Mouse (Mus musculus) midbrain, embryonic 12.5 days (tissue): ENCODE measurements at regions not wholly inside any gene's neighbourhood (a gene's known extent, or its start where the extent isn't known, plus 50 kb on each side); places are given as distances from the start of the nearest gene placed in this dataset.

Source experiments
- ATAC-seq: fragments of 200-750 bp; cut with Nextera tagmentation; 2 replicates; pipeline ENCODE4 v1.8.0; 2017; ENCODE audit warnings: low read depth, moderate TSS enrichment, moderate library complexity; ENCODE audit not compliant: low FRiP score
- H3K27ac ChIP-seq: fragments of 300-500 bp; sonication (generic); replicated peaks from 2 replicates; pipeline ENCODE4 v1.5.1; 2016; ENCODE audit warnings: mild to moderate bottlenecking
- H3K27me3 ChIP-seq: fragments of 300-500 bp; sonication (generic); 2 replicates; pipeline ENCODE4 v1.6.1; 2016; ENCODE audit warnings: mild to moderate bottlenecking
- H3K36me3 ChIP-seq: fragments of 300-500 bp; sonication (generic); 2 replicates; pipeline ENCODE4 v1.6.1; 2016
- H3K4me1 ChIP-seq: fragments of 300-500 bp; sonication (generic); 2 replicates; pipeline ENCODE4 v1.6.1; 2016
- H3K4me2 ChIP-seq: fragments of 300-500 bp; sonication (generic); replicated peaks from 2 replicates; pipeline ENCODE4 v1.6.1; 2016; ENCODE audit warnings: mild to moderate bottlenecking, moderate library complexity
- H3K4me3 ChIP-seq: fragments of 300-500 bp; sonication (generic); 2 replicates; pipeline ENCODE4 v1.5.1; 2016; ENCODE audit warnings: mild to moderate bottlenecking
- H3K9ac ChIP-seq: fragments of 300-500 bp; sonication (generic); replicated peaks from 2 replicates; pipeline ENCODE4 v1.6.1; 2016; ENCODE audit warnings: mild to moderate bottlenecking, moderate library complexity
- H3K9me3 ChIP-seq: fragments of 300-500 bp; sonication (generic); 2 replicates; pipeline ENCODE4 v1.6.1; 2016; ENCODE audit warnings: mild to moderate bottlenecking
- WGBS: fragments of 180-500 bp; shearing (Covaris S2); methylation state at CpG from one replicate; pipeline ENCODE4 v1.1.7; 2016; 5-methylcytosine and 5-hydroxymethylcytosine counted together

GRCm38 (mm10) chr3:41492031-41492726 is 63.4 kb upstream of the Jade1 start:
- Histone ChIP-seq H3K9me3 (no peaks in the 10 kb centered on the region), H3K4me3 (no peak overlapping the region), H3K4me2 (no peak overlapping the region), H3K9ac (no peak overlapping the region), H3K36me3 (no peaks in the 10 kb centered on the region), H3K27me3 (no peaks in the 10 kb centered on the region), H3K4me1 (no peaks in the 10 kb centered on the region), H3K27ac (no peak overlapping the region)
- ATAC-seq: no peak
- 93% methylated on average over 3 of the region's 3 CpGs for WGBS

- H3K27ac ChIP-seq: no peak overlapping the region
- H3K4me3 ChIP-seq: no peak overlapping the region
- H3K4me1 ChIP-seq: no peaks in the 10 kb centered on the region
- no peaks in the 10 kb centered on the region for H3K36me3 ChIP-seq
- H3K9me3 ChIP-seq: no peaks in the 10 kb centered on the region
- no peak overlapping the region for H3K4me2 ChIP-seq
- 86% methylated on average over 4 of the region's 4 CpGs for WGBS
- no peak overlapping the region for H3K9ac ChIP-seq
- H3K27me3 ChIP-seq: no peaks in the 10 kb centered on the region
- no peak for ATAC-seq
Measured at GRCm38 (mm10) chr3:41491185-41491584, 64.3 kb upstream of the Jade1 start.

GRCm38 (mm10) chr3:41489998-41490397 is 65.5 kb upstream of the Jade1 start:
- H3K27me3 ChIP-seq: no peaks in the 10 kb centered on the region
- no peak for ATAC-seq
- H3K9ac ChIP-seq: no peak overlapping the region
- H3K9me3 ChIP-seq: no peaks in the 10 kb centered on the region
- no peaks in the 10 kb centered on the region for H3K4me1 ChIP-seq
- no peak overlapping the region for H3K4me3 ChIP-seq
- H3K27ac ChIP-seq: no peak overlapping the region
- H3K4me2 ChIP-seq: no peak overlapping the region
- H3K36me3 ChIP-seq: no peaks in the 10 kb centered on the region

- H3K9me3 ChIP-seq: no peaks in the 10 kb centered on the region
- no peak overlapping the region for H3K27ac ChIP-seq
- no peak for ATAC-seq
- WGBS: 75% methylated on average over 3 of the region's 3 CpGs
- H3K4me2 ChIP-seq: no peak overlapping the region
- no peaks in the 10 kb centered on the region for H3K4me1 ChIP-seq
- no peaks in the 10 kb centered on the region for H3K27me3 ChIP-seq
- H3K9ac ChIP-seq: no peak overlapping the region
- H3K36me3 ChIP-seq: no peaks in the 10 kb centered on the region
- H3K4me3 ChIP-seq: no peak overlapping the region
Measured at GRCm38 (mm10) chr3:41489571-41489970, 66.0 kb upstream of the Jade1 start.

- Histone ChIP-seq H3K9ac (no peak overlapping the region), H3K36me3 (no peaks in the 10 kb centered on the region), H3K4me2 (no peak overlapping the region), H3K4me3 (no peak overlapping the region), H3K9me3 (no peaks in the 10 kb centered on the region), H3K27me3 (no peaks in the 10 kb centered on the region), H3K27ac (no peak overlapping the region), H3K4me1 (no peaks in the 10 kb centered on the region)
- ATAC-seq: no peak
- 55% methylated on average over 1 of the region's 1 CpGs for WGBS
Measured at GRCm38 (mm10) chr3:41488229-41488774, 67.2 kb upstream of the Jade1 start.

GRCm38 (mm10) chr3:41484920-41485319 is 70.6 kb upstream of the Jade1 start:
- no peak overlapping the region for H3K9ac ChIP-seq
- no peak overlapping the region for H3K4me2 ChIP-seq
- no peaks in the 10 kb centered on the region for H3K36me3 ChIP-seq
- H3K4me3 ChIP-seq: no peak overlapping the region
- no peak overlapping the region for H3K27ac ChIP-seq
- no peaks in the 10 kb centered on the region for H3K27me3 ChIP-seq
- H3K9me3 ChIP-seq: no peaks in the 10 kb centered on the region
- no peak for ATAC-seq
- 88% methylated on average over 9 of the region's 9 CpGs for WGBS
- H3K4me1 ChIP-seq: no peaks in the 10 kb centered on the region

- no peaks in the 10 kb centered on the region for H3K36me3 ChIP-seq
- no peak overlapping the region for H3K27ac ChIP-seq
- WGBS: 84% methylated on average over 3 of the region's 3 CpGs
- H3K27me3 ChIP-seq: no peaks in the 10 kb centered on the region
- no peak overlapping the region for H3K9ac ChIP-seq
- H3K4me3 ChIP-seq: no peak overlapping the region
- no peak for ATAC-seq
- no peak overlapping the region for H3K4me2 ChIP-seq
- no peaks in the 10 kb centered on the region for H3K9me3 ChIP-seq
- H3K4me1 ChIP-seq: no peaks in the 10 kb centered on the region
Measured at GRCm38 (mm10) chr3:41483582-41483981, 71.9 kb upstream of the Jade1 start.

GRCm38 (mm10) chr3:41482881-41483494 is 72.5 kb upstream of the Jade1 start:
- Histone ChIP-seq H3K4me2 (no peak overlapping the region), H3K4me3 (no peak overlapping the region), H3K4me1 (no peaks in the 10 kb centered on the region), H3K9me3 (no peaks in the 10 kb centered on the region), H3K27ac (no peak overlapping the region), H3K27me3 (no peaks in the 10 kb centered on the region), H3K36me3 (no peaks in the 10 kb centered on the region), H3K9ac (no peak overlapping the region)
- no peak for ATAC-seq
- 85% methylated on average over 5 of the region's 5 CpGs for WGBS

GRCm38 (mm10) chr3:41480186-41480585 is 75.3 kb upstream of the Jade1 start:
- no peak for ATAC-seq
- no peaks in the 10 kb centered on the region for H3K9me3 ChIP-seq
- no peak overlapping the region for H3K27ac ChIP-seq
- H3K36me3 ChIP-seq: no peaks in the 10 kb centered on the region
- no peak overlapping the region for H3K4me3 ChIP-seq
- H3K4me2 ChIP-seq: no peak overlapping the region
- no peak overlapping the region for H3K9ac ChIP-seq
- no peaks in the 10 kb centered on the region for H3K4me1 ChIP-seq
- 79% methylated on average over 3 of the region's 3 CpGs for WGBS
- H3K27me3 ChIP-seq: no peaks in the 10 kb centered on the region

- ATAC-seq: no peak
- Histone ChIP-seq H3K9me3 (no peaks in the 10 kb centered on the region), H3K4me1 (no peaks in the 10 kb centered on the region), H3K27ac (no peak overlapping the region), H3K9ac (no peak overlapping the region), H3K27me3 (no peaks in the 10 kb centered on the region), H3K36me3 (no peaks in the 10 kb centered on the region), H3K4me3 (no peak overlapping the region), H3K4me2 (no peak overlapping the region)
- WGBS: 87% methylated on average over 2 of the region's 2 CpGs
Measured at GRCm38 (mm10) chr3:41478971-41479370, 76.6 kb upstream of the Jade1 start.

- Histone ChIP-seq H3K4me3 (no peak overlapping the region), H3K9ac (no peak overlapping the region), H3K27ac (no peak overlapping the region), H3K36me3 (no peaks in the 10 kb centered on the region), H3K4me2 (no peak overlapping the region), H3K9me3 (no peaks in the 10 kb centered on the region), H3K27me3 (no peaks in the 10 kb centered on the region), H3K4me1 (no peaks in the 10 kb centered on the region)
- WGBS: 93% methylated on average over 6 of the region's 6 CpGs
- no peak for ATAC-seq
Measured at GRCm38 (mm10) chr3:41476516-41476915, 79.0 kb upstream of the Jade1 start.

- Histone ChIP-seq H3K27ac (no peak overlapping the region), H3K4me1 (no peaks in the 10 kb centered on the region), H3K4me2 (no peak overlapping the region), H3K36me3 (no peaks in the 10 kb centered on the region), H3K9me3 (no peaks in the 10 kb centered on the region), H3K27me3 (no peaks in the 10 kb centered on the region), H3K4me3 (no peak overlapping the region), H3K9ac (no peak overlapping the region)
- WGBS: 90% methylated on average over 3 of the region's 3 CpGs
- ATAC-seq: no peak
Measured at GRCm38 (mm10) chr3:41472586-41472985, 82.9 kb upstream of the Jade1 start.
